Mouse (Mus musculus): ENCODE results near the gene Rprd1b. TPM values are rescaled to one million over a fixed set of nuclear protein-coding genes. Genes with fewer than 3 reads are reported as not detected.

Gene Rprd1b
- total RNA-seq, 2 experiments from 2014 or later = 29.0 to 36.3 TPM

- no peak for DNase-seq
Measured at GRCm38 (mm10) chr2:158127245-158127644, 98.9 kb downstream of the Rprd1b start.

- DNase-seq = peak; percentile 27
Measured at GRCm38 (mm10) chr2:158127872-158128271, 99.6 kb downstream of the Rprd1b start.

GRCm38 (mm10) chr2:158128461-158129130 is 100.3 kb downstream of the Rprd1b start:
- DNase-seq = no peak

GRCm38 (mm10) chr2:158129291-158130002 is 101.2 kb downstream of the Rprd1b start:
- DNase-seq = no peak

GRCm38 (mm10) chr2:158130391-158130986 is 102.2 kb downstream of the Rprd1b start:
- peak; percentile 82 for DNase-seq

GRCm38 (mm10) chr2:158131197-158131835 is 103.0 kb downstream of the Rprd1b start:
- DNase-seq = no peak

GRCm38 (mm10) chr2:158132320-158132719 is 104.0 kb downstream of the Rprd1b start:
- no peak for DNase-seq

- no peak for DNase-seq
Measured at GRCm38 (mm10) chr2:158133050-158133449, 104.8 kb downstream of the Rprd1b start.

GRCm38 (mm10) chr2:158136205-158136604 is 107.9 kb downstream of the Rprd1b start:
- DNase-seq = peak; percentile 49

- DNase-seq = no peak
Measured at GRCm38 (mm10) chr2:158137771-158138170, 109.5 kb downstream of the Rprd1b start.

GRCm38 (mm10) chr2:158138778-158139177 is 110.5 kb downstream of the Rprd1b start:
- DNase-seq = no peak

- peak; percentile 88 for DNase-seq
Measured at GRCm38 (mm10) chr2:158139628-158140027, 111.3 kb downstream of the Rprd1b start.

GRCm38 (mm10) chr2:158140664-158141063 is 112.4 kb downstream of the Rprd1b start:
- DNase-seq = peak; percentile 46

- peak; percentile 52 for DNase-seq
Measured at GRCm38 (mm10) chr2:158141271-158141670, 113.0 kb downstream of the Rprd1b start.

- DNase-seq = peak; percentile 78
Measured at GRCm38 (mm10) chr2:158141690-158142440, 113.6 kb downstream of the Rprd1b start.

GRCm38 (mm10) chr2:158142981-158143380 is 114.7 kb downstream of the Rprd1b start:
- no peak for DNase-seq

- DNase-seq = no peak
Measured at GRCm38 (mm10) chr2:158143816-158144215, 115.5 kb downstream of the Rprd1b start.

GRCm38 (mm10) chr2:158144263-158144662 is 116.0 kb downstream of the Rprd1b start:
- DNase-seq = no peak

GRCm38 (mm10) chr2:158144750-158145527 is 116.6 kb downstream of the Rprd1b start:
- DNase-seq = no peak

GRCm38 (mm10) chr2:158145528-158146065 is 117.3 kb downstream of the Rprd1b start:
- no peak for DNase-seq

- peak; percentile 97 for DNase-seq
Measured at GRCm38 (mm10) chr2:158146223-158146622, 117.9 kb downstream of the Rprd1b start, which contains the start of gene Tgm2. TSS of gene Tgm2 (minus strand) at chr2:158146436.
